Mouse (Mus musculus) midbrain, embryonic 11.5 days (tissue): Measurements from ENCODE around the gene Vash1. TPM values are rescaled to one million over a fixed set of nuclear protein-coding genes. Genes with fewer than 3 reads are reported as not detected.

Experiments used
- ATAC-seq: fragments of 200-750 bp; cut with Nextera tagmentation; 2 replicates; pipeline ENCODE4 v1.8.0; 2017; ENCODE audit warnings: moderate TSS enrichment, moderate library complexity; ENCODE audit not compliant: low FRiP score
- DNase-seq: peaks from one replicate; pipeline ENCODE4 v3.0.0; 2015; ENCODE audit warnings: low spot score; ENCODE audit errors: missing footprints
- H3K27ac ChIP-seq: fragments of 300-500 bp; sonication (generic); 2 replicates; pipeline ENCODE4 v1.5.1; 2014; ENCODE audit warnings: low read depth, low read length
- H3K27me3 ChIP-seq: fragments of 300-500 bp; sonication (generic); 2 replicates; pipeline ENCODE4 v1.6.1; 2014; ENCODE audit warnings: mild to moderate bottlenecking, low read length, moderate library complexity, mixed read lengths; ENCODE audit not compliant: control insufficient read depth, insufficient read depth
- H3K36me3 ChIP-seq: fragments of 300-500 bp; sonication (generic); 2 replicates; pipeline ENCODE4 v1.6.1; 2014; ENCODE audit warnings: mild to moderate bottlenecking, low read length, moderate library complexity, mixed read lengths; ENCODE audit not compliant: control insufficient read depth, insufficient read depth
- H3K4me1 ChIP-seq: fragments of 300-500 bp; sonication (generic); 2 replicates; pipeline ENCODE4 v1.6.1; 2014; ENCODE audit warnings: low read length; ENCODE audit not compliant: control insufficient read depth, insufficient read depth
- H3K4me2 ChIP-seq: fragments of 300-500 bp; sonication (generic); 2 replicates; pipeline ENCODE4 v1.6.1; 2014; ENCODE audit warnings: mild to moderate bottlenecking, moderate library complexity
- H3K4me3 ChIP-seq: fragments of 300-500 bp; sonication (generic); 2 replicates; pipeline ENCODE4 v1.5.1; 2014; ENCODE audit warnings: low read depth, low read length
- H3K9ac ChIP-seq: fragments of 300-500 bp; sonication (generic); 2 replicates; pipeline ENCODE4 v1.6.1; 2014; ENCODE audit warnings: low read length
- H3K9me3 ChIP-seq: fragments of 300-500 bp; sonication (generic); 2 replicates; pipeline ENCODE4 v1.6.1; 2016; ENCODE audit warnings: low read length; ENCODE audit not compliant: control insufficient read depth
- WGBS: fragments of 180-500 bp; shearing (Covaris S2); extraction: QIAGEN DNeasy Blood & Tissue Kit; methylation state at CpG from one replicate; pipeline ENCODE4 v1.1.7; 2014; 5-methylcytosine and 5-hydroxymethylcytosine counted together
- polyA plus RNA-seq: library from polyadenylated mRNA; unstranded; fragments of >200 nt; fragmentation: Nextera tagmentation; extraction: Ambion mirVana; gene quantifications from 2 replicates; pipeline ENCODE4 v1.2.1, GENCODE M21; 2014

Gene Vash1
- polyA plus RNA-seq, 1 experiment from 2014 or later: 22.7 TPM

DNA sequence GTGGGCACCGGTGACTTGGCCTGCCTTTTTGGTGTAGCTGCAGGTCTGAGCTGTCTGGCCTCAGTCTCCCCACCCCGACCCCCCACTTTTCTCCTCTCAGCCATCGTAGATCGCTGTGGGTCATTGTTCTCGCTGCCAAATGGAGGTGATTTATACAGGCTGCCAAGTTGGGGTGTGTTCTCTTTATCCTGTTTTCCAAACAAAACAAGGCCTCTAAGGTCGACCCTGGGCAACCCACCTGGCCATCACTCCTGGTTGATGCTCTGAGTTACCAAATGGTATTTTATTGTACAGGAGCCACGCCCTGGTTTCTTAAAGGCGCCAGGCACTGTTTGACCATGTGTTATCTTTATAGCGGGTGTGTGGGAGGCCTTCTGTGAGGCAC lies 1.0 kb downstream of the Vash1 start:
- no peaks in the 10 kb centered on the region for H3K27me3 ChIP-seq
- H3K27ac ChIP-seq: peak overlapping the region; percentile 91
- H3K9ac ChIP-seq: peak overlapping the region; percentile 92
- peak overlapping the region; percentile 55 for H3K4me3 ChIP-seq
- peaks cover 18% of the 10 kb centered on the region for H3K4me1 ChIP-seq
- peak; percentile 25; the same call in 1 of the 2 replicates for ATAC-seq
- H3K9me3 ChIP-seq: no peaks in the 10 kb centered on the region
- H3K36me3 ChIP-seq: no peaks in the 10 kb centered on the region
- WGBS: 11% methylated on average over 9 of the region's 9 CpGs
- H3K4me2 ChIP-seq: peak overlapping the region; percentile 75
- peak; percentile 92 for DNase-seq

DNA sequence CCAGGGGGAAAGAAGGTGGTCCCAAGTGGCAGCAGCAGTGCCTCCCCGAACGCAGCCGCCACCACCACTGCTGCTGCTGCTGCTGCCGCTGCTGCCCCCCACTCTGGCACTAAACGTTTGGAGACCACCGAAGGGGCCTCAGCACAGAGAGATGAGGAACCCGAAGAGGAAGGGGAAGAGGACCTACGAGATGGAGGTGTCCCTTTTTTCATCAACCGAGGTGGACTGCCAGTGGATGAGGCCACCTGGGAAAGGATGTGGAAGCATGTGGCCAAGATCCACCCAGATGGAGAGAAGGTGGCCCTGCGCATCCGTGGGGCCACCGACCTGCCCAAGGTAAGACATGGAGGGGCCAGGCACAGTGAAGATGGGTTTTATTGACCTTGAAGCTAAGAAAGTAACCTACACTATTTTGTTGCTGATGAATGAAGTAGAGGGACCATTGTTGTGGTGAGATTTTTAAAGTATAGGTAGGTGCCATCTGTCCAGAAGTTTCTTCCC lies 1.5 kb downstream of the Vash1 start:
- peak; percentile 83 for DNase-seq
- H3K4me1 ChIP-seq: peaks cover 18% of the 10 kb centered on the region
- H3K4me3 ChIP-seq: peak overlapping the region; percentile 55
- 43% methylated on average over 12 of the region's 12 CpGs for WGBS
- H3K27ac ChIP-seq: no peak overlapping the region; the same call in 1 of the 2 replicates
- no peak for ATAC-seq
- no peaks in the 10 kb centered on the region for H3K27me3 ChIP-seq
- H3K36me3 ChIP-seq: no peaks in the 10 kb centered on the region
- peak overlapping the region; percentile 92 for H3K9ac ChIP-seq
- peak overlapping the region; percentile 75 for H3K4me2 ChIP-seq
- H3K9me3 ChIP-seq: no peaks in the 10 kb centered on the region

DNA sequence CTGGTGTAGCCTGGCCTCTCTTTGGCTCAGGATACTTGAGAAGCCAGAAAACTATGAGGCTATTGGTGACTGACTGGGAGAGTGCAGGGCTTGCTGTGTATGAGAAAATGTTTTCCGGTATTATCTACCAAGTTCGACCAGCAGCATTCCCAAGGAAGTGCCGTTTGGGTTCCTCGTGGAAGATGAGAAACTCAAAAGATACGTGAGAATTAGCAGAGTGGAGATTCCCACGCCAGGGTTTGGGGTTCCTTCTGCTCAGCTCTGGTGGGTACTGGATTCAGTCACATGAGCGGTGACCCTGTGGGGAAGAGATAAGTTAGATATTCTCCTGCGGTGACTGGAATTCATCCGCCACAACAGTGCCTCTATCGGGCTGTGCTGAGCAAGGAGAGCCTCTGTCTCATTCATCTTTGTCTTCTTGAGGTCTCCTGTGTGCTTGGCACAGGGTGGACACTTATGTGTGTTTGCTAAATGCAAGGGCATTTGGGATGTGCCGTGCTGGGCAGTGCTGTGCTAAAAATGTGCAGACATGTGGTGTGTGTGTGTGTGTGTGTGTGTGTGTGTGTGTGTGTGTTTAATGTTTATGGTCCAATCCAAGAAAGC lies 2.2 kb downstream of the Vash1 start:
- H3K9me3 ChIP-seq: no peaks in the 10 kb centered on the region
- no peak overlapping the region; the same call in 1 of the 2 replicates for H3K27ac ChIP-seq
- peak; percentile 91 for DNase-seq
- WGBS: 64% methylated on average over 11 of the region's 11 CpGs
- H3K4me2 ChIP-seq: peak overlapping the region; percentile 75
- no peaks in the 10 kb centered on the region for H3K36me3 ChIP-seq
- peak overlapping the region; percentile 55 for H3K4me3 ChIP-seq
- H3K4me1 ChIP-seq: peaks cover 18% of the 10 kb centered on the region
- ATAC-seq: no peak
- H3K9ac ChIP-seq: peak overlapping the region; percentile 92
- H3K27me3 ChIP-seq: no peaks in the 10 kb centered on the region

DNA sequence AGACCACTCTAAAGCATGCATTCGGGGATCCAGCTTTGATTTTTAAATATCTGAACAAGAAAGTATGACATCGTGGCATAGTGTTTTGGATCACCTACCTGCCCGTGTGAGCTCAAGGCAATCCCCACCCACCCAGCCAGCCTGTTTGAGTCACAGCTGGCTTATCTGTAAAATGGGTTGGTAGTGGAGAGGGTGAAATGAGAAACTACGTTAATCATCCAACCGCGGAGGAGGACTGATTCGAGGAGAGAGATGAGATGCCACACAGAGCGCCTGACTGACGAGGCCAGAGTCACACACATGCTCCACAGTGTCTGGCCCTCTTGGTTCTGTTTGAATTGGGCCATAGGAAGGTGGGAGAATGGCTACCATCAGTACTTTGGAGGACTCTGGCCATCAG lies 3.1 kb downstream of the Vash1 start:
- H3K4me2 ChIP-seq: peak overlapping the region; percentile 17; the same call in 1 of the 2 replicates
- H3K9me3 ChIP-seq: no peaks in the 10 kb centered on the region
- H3K4me3 ChIP-seq: no peak overlapping the region
- no peaks in the 10 kb centered on the region for H3K27me3 ChIP-seq
- peaks cover 3% of the 10 kb centered on the region for H3K36me3 ChIP-seq
- ATAC-seq (no peak), DNase-seq (peak; percentile 80)
- no peak overlapping the region for H3K9ac ChIP-seq
- H3K27ac ChIP-seq: no peak overlapping the region
- WGBS: 86% methylated on average over 9 of the region's 9 CpGs
- peaks cover 18% of the 10 kb centered on the region for H3K4me1 ChIP-seq

DNA sequence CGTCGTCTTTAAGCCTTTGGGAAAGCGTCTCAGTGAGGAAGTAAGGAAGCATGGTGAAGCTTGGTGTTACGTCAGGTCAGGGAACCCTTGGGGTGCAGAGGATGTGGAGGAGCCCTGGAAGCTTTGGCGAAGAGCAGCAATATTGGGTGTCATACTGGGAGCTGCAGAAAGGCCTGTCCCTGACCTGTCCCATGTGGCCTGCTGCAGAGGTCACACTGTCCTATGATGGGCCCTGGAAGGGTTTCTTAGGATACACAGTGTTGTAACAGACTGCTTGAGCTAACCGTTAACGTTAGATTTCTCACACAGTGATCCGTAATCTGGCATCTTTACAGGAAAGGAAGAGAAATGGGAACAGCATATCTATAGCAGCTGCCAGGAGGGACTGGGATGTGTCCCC lies 3.7 kb downstream of the Vash1 start:
- H3K4me2 ChIP-seq: no peak overlapping the region
- ATAC-seq (no peak), DNase-seq (peak; percentile 75)
- no peak overlapping the region for H3K4me3 ChIP-seq
- H3K9me3 ChIP-seq: no peaks in the 10 kb centered on the region
- peaks cover 18% of the 10 kb centered on the region for H3K4me1 ChIP-seq
- peaks cover 5% of the 10 kb centered on the region for H3K36me3 ChIP-seq
- no peaks in the 10 kb centered on the region for H3K27me3 ChIP-seq
- no peak overlapping the region for H3K27ac ChIP-seq
- 81% methylated on average over 8 of the region's 8 CpGs for WGBS
- H3K9ac ChIP-seq: no peak overlapping the region

DNA sequence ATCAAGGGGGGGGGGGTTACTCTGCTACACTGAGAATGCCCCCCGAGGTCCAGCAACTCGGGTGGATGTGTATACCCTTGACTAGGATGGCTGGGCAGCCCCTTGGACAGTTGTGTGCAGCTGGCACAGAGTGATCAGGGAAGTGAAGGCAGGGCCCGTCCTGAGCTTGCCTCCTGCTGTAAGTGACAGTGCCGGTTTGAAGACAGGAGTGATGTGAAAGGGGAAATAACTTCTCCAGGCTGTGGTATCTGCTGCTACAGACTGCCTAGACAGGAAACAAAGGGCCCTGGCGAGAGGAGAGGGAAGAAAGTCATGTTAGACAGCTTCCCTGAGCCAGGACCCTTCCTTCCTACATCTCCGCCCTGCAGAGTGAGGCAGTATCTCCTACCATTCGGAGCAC lies 5.2 kb downstream of the Vash1 start:
- Histone ChIP-seq H3K4me3 (no peak overlapping the region), H3K4me2 (no peak overlapping the region), H3K9ac (no peak overlapping the region), H3K36me3 (peaks cover 11% of the 10 kb centered on the region), H3K27ac (no peak overlapping the region), H3K9me3 (no peaks in the 10 kb centered on the region), H3K27me3 (no peaks in the 10 kb centered on the region), H3K4me1 (peaks cover 15% of the 10 kb centered on the region)
- DNase-seq (peak; percentile 70), ATAC-seq (no peak)
- WGBS: 79% methylated on average over 7 of the region's 7 CpGs

DNA sequence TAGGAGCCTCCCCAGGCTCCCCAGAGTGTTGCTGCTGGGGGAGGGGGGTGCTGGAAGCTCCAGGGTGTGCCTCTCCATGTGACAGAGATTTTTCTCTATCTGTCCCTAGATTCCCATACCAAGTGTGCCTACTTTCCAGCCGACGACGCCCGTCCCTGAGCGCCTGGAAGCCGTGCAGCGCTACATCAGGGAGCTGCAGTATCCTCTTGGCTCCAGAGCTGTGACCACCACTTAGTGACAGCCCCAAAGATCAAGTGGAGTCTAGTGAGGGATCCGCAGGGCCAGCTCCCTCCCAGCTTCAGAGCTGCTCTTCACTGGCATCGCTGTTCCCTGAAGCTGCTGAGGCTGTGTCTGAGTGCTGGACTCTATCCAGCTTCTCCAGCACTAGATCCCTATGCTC lies 6.8 kb downstream of the Vash1 start:
- H3K4me3 ChIP-seq: no peak overlapping the region
- no peak overlapping the region for H3K9ac ChIP-seq
- ATAC-seq (no peak), DNase-seq (no peak)
- H3K36me3 ChIP-seq: peaks cover 11% of the 10 kb centered on the region
- no peak overlapping the region for H3K27ac ChIP-seq
- peaks cover 11% of the 10 kb centered on the region for H3K4me1 ChIP-seq
- H3K4me2 ChIP-seq: no peak overlapping the region
- no peaks in the 10 kb centered on the region for H3K9me3 ChIP-seq
- H3K27me3 ChIP-seq: no peaks in the 10 kb centered on the region
- WGBS: 74% methylated on average over 9 of the region's 9 CpGs

DNA sequence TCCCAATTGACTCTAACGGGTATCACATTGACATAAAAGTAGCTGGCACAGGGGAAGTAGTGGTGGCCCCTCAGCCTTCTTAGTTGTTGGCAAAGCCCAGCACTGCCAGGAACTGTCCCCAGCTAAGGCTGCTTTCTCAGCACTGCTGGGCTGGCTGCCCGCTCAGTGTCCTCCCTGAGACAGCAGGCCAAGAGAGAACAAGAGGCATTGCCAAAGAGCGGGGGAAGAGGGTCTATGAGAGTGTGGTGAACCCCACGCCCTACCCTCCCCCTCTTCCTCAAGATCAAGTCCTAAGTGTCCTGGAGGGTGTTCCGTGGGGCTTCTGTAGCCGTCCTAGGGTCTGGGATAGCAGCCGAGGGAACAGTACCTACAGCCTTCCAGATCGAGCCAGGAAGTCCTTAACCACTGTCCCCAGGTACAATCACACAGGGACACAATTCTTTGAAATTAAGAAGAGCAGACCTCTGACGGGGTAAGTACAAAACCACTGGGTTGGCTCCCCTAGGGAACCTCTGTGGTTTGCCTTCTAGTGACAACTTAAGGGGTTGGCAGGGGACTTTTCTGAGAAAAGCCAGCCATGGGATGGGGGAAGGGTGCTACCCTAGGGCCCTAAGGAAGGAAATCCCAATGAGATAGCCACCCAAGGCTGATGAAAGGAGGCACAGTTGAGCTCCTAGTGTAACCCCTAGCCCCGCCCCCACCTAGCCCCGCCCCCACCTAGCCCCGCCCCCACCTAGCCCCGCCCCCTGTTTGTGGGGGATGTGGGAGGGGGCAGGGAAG lies 8.2 kb downstream of the Vash1 start:
- ATAC-seq (no peak), DNase-seq (no peak)
- no peaks in the 10 kb centered on the region for H3K27me3 ChIP-seq
- peaks cover 2% of the 10 kb centered on the region; the same call in 1 of the 2 replicates for H3K4me1 ChIP-seq
- no peak overlapping the region for H3K27ac ChIP-seq
- H3K4me3 ChIP-seq: no peak overlapping the region
- no peaks in the 10 kb centered on the region for H3K9me3 ChIP-seq
- no peak overlapping the region for H3K9ac ChIP-seq
- peaks cover 12% of the 10 kb centered on the region for H3K36me3 ChIP-seq
- 59% methylated on average over 13 of the region's 13 CpGs for WGBS
- H3K4me2 ChIP-seq: no peak overlapping the region

DNA sequence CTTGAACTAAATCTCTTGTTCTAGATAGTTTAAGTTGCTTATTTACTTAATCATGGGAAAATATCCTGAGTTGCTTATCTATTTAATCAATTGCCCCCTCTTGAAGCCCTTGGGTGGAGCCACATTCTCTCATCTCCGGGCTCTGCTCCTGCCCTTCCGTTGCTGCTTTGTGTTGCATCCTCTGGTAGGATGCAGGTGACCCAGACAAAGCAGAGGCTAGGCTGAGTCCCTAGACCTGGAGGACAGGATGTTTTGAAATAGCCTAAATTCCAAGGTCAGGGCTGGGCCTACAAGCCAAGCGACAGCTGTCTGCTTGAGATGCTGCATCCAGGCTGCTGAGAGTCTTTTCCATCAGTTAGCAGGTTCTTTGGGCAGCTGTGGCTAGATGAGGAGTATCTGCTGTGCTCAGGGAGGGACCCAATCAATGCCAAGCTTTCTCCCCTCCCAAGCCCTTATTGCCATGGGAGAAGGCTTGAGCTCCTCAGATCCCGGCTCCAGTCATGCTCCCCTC lies 9.0 kb downstream of the Vash1 start:
- no peak overlapping the region; the same call in 1 of the 2 replicates for H3K27ac ChIP-seq
- ATAC-seq: no peak

More for the DNA sequence above, 9.0 kb downstream of the Vash1 start:
- Histone ChIP-seq H3K4me1 (no peaks in the 10 kb centered on the region), H3K36me3 (peaks cover 14% of the 10 kb centered on the region), H3K27me3 (no peaks in the 10 kb centered on the region), H3K9me3 (no peaks in the 10 kb centered on the region), H3K9ac (no peak overlapping the region), H3K4me3 (no peak overlapping the region), H3K4me2 (no peak overlapping the region)
- DNase-seq: no peak
- WGBS: 83% methylated on average over 4 of the region's 4 CpGs
